Mouse (Mus musculus) heart, embryonic 11.5 days (tissue): ENCODE results near the gene Tnip3. TPM values are rescaled to one million over a fixed set of nuclear protein-coding genes. Genes with fewer than 3 reads are reported as not detected.

ENCODE experiments used
- ATAC-seq: fragments of 200-750 bp; cut with Nextera tagmentation; replicated peaks from 2 replicates; pipeline ENCODE4 v1.8.0; 2017; ENCODE audit warnings: moderate library complexity; ENCODE audit not compliant: insufficient number of reproducible peaks, low FRiP score, low TSS enrichment
- H3K27ac ChIP-seq: fragments of 300-500 bp; sonication (generic); 2 replicates; pipeline ENCODE4 v1.5.1; 2014; ENCODE audit warnings: mild to moderate bottlenecking, low read depth, low read length
- H3K27me3 ChIP-seq: fragments of 300-500 bp; sonication (generic); 2 replicates; pipeline ENCODE4 v1.6.1; 2014; ENCODE audit warnings: mild to moderate bottlenecking, low read length, mixed read lengths; ENCODE audit not compliant: control insufficient read depth, insufficient read depth
- H3K36me3 ChIP-seq: fragments of 300-500 bp; sonication (generic); 2 replicates; pipeline ENCODE4 v1.6.1; 2014; ENCODE audit warnings: mild to moderate bottlenecking, low read length, moderate library complexity, mixed read lengths; ENCODE audit not compliant: control insufficient read depth, insufficient read depth
- H3K4me1 ChIP-seq: fragments of 300-500 bp; sonication (generic); 2 replicates; pipeline ENCODE4 v1.6.1; 2014; ENCODE audit warnings: low read length; ENCODE audit not compliant: control insufficient read depth, insufficient read depth
- H3K4me2 ChIP-seq: fragments of 300-500 bp; sonication (generic); 2 replicates; pipeline ENCODE4 v1.6.1; 2014; ENCODE audit warnings: mild to moderate bottlenecking, moderate library complexity
- H3K4me3 ChIP-seq: fragments of 300-500 bp; sonication (generic); 2 replicates; pipeline ENCODE4 v1.5.1; 2014; ENCODE audit warnings: low read depth, low read length
- H3K9ac ChIP-seq: fragments of 300-500 bp; sonication (generic); 2 replicates; pipeline ENCODE4 v1.6.1; 2014; ENCODE audit warnings: mild to moderate bottlenecking, low read depth, low read length, moderate library complexity
- H3K9me3 ChIP-seq: fragments of 300-500 bp; sonication (generic); replicated peaks from 2 replicates; pipeline ENCODE4 v1.6.1; 2016; ENCODE audit warnings: low read length; ENCODE audit not compliant: control insufficient read depth
- WGBS: fragments of 180-500 bp; shearing (Covaris S2); extraction: QIAGEN DNeasy Blood & Tissue Kit; methylation state at CpG from one replicate; pipeline ENCODE4 v1.1.7; 2014; ENCODE audit not compliant: insufficient replicate concordance; 5-methylcytosine and 5-hydroxymethylcytosine counted together
- polyA plus RNA-seq: library from polyadenylated mRNA; unstranded; fragments of >200 nt; fragmentation: Nextera tagmentation; extraction: Ambion mirVana; gene quantifications from 2 replicates; pipeline ENCODE4 v1.2.1, GENCODE M21; 2014

Gene Tnip3
- polyA plus RNA-seq, 1 experiment from 2014 or later = 0.20 TPM

DNA sequence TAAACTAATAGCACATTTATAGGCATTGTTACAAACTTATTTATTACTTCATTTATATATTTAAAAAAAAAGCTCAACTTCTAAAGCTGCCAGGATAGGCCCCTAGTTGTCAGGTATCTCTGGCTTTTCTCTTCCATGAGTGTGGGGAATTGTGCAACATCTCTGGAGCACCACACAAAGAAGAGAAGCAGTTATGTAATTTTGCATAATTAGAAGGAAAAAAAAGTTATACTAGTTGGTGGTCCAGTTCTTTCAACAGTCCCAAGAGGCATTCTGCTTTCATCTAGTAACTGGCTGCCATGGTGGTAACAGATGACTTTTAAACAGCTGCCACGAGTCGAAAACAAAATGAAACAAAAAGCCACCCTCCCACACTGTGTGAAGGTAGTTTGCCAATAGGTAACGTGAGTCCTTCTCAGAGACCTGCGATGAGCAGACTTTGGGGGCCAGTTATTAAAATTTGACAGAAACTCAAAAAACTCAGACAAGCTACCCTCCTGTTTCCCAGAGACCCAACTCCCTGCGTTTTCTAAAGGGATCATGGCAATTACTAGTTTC, 12.3 kb downstream of the Tnip3 start:
- ATAC-seq = no peak
- no peaks in the 10 kb centered on the region for H3K36me3 ChIP-seq
- no peaks in the 10 kb centered on the region for H3K4me1 ChIP-seq
- no peak overlapping the region for H3K9ac ChIP-seq
- H3K27me3 ChIP-seq = no peaks in the 10 kb centered on the region
- WGBS = 68% methylated on average over 5 of the region's 5 CpGs
- H3K9me3 ChIP-seq = no peaks in the 10 kb centered on the region
- H3K27ac ChIP-seq = no peak overlapping the region
- H3K4me2 ChIP-seq = no peak overlapping the region
- H3K4me3 ChIP-seq = no peak overlapping the region

DNA sequence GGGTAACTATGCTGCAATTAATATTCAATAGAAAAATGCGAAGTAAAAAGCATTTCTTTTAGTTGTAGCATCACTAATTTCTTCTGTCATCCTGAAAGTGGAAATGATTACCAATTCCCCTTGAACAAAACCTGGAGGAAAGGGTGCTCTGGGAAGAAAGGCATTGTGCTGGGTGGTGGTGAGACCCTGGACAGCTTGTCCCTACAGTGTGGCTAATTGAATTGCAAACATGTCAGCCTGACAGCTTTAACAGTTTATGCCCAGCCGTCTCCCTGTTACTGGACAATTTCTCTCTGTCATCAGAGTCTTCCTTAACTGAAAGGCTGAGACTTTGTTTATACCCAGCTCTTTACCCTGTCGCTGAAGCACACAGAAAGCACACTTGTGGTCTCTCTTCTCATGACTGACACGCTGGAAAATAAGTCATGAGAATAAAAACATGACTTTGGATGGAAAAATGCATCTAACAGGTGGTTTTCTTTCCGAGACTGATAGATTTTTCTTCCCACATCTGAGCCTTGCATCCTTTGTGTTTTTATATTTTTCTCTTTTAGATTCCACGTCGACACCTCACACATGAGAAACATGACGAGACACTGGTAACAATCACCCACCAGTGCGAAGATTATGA, 13.0 kb downstream of the Tnip3 start:
- Histone ChIP-seq H3K9ac (no peak overlapping the region), H3K4me1 (no peaks in the 10 kb centered on the region), H3K9me3 (no peaks in the 10 kb centered on the region), H3K4me2 (no peak overlapping the region), H3K27me3 (no peaks in the 10 kb centered on the region), H3K4me3 (no peak overlapping the region), H3K27ac (no peak overlapping the region), H3K36me3 (no peaks in the 10 kb centered on the region)
- no peak for ATAC-seq
- WGBS = 54% methylated on average over 9 of the region's 9 CpGs

DNA sequence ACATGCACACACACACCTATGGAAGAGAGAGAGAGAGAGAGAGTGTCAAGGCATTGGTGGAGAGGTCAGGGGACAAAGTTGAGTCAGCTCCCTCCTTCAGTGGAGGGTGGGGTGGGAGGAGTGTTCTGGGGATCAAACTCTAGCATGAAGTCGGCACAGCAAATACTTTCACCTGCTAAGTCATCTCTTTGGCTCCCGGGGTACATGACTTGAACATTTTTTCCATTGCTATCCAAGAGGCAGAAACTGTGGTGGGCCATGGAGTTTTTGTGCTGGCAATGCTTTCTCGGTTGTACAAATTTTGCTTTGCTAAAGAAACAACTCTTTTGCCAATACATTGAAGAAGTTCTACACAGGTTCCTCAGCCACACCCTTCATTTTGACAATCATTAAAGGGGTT, 13.8 kb downstream of the Tnip3 start:
- H3K9ac ChIP-seq = no peak overlapping the region
- H3K27ac ChIP-seq = no peak overlapping the region
- WGBS = 66% methylated on average over 3 of the region's 3 CpGs
- H3K9me3 ChIP-seq = no peaks in the 10 kb centered on the region
- H3K4me3 ChIP-seq = no peak overlapping the region
- H3K4me1 ChIP-seq = no peaks in the 10 kb centered on the region
- no peak overlapping the region for H3K4me2 ChIP-seq
- no peaks in the 10 kb centered on the region for H3K27me3 ChIP-seq
- no peak for ATAC-seq
- no peaks in the 10 kb centered on the region for H3K36me3 ChIP-seq

DNA sequence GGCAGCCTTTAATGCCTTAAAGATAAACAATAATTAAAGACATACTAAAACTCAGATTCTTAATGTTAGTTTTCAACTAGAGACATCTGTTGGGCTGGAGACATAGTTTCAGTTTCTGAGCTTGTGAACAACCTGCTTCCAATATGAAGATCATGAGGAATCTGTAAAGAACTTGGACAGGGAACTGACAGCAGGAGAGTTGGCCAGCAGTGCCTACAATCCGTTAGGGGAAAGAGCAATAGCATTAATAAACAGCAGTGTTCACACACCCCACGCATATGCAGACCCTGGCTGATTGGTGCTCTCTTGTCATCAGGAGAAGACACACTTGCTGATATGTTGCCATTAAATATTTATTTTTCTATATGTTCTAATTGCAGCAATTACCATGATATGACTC, 15.0 kb downstream of the Tnip3 start:
- no peak overlapping the region for H3K4me3 ChIP-seq
- no peak overlapping the region for H3K4me2 ChIP-seq
- H3K9ac ChIP-seq = no peak overlapping the region
- ATAC-seq = no peak
- no peaks in the 10 kb centered on the region for H3K36me3 ChIP-seq
- no peaks in the 10 kb centered on the region for H3K27me3 ChIP-seq
- no peak overlapping the region for H3K27ac ChIP-seq
- 67% methylated on average over 2 of the region's 2 CpGs for WGBS
- no peaks in the 10 kb centered on the region for H3K4me1 ChIP-seq
- H3K9me3 ChIP-seq = no peaks in the 10 kb centered on the region

DNA sequence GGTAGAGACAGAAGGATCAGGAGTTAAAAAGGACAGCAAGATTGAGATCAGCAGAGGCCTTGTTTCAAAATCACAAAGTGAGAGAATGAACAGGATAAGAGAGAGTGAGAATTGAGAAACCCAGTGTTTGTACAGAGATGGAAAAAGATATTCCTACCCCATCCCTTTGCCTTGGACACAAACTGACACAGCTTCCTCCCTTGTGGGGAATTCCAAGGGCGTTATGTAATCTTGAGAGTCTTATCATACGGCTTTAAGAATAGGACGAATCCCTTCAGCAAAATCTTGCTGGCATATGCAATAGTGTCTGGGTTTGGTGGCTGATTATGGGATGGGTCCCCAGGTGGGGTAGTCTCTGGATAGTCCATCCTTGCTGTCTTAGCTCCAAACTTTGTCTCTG, 16.0 kb downstream of the Tnip3 start:
- WGBS = 44% methylated on average over 3 of the region's 3 CpGs
- Histone ChIP-seq H3K27me3 (no peaks in the 10 kb centered on the region), H3K36me3 (no peaks in the 10 kb centered on the region), H3K4me1 (no peaks in the 10 kb centered on the region), H3K9ac (no peak overlapping the region), H3K4me3 (no peak overlapping the region), H3K27ac (no peak overlapping the region), H3K4me2 (no peak overlapping the region), H3K9me3 (no peaks in the 10 kb centered on the region)
- ATAC-seq = no peak

DNA sequence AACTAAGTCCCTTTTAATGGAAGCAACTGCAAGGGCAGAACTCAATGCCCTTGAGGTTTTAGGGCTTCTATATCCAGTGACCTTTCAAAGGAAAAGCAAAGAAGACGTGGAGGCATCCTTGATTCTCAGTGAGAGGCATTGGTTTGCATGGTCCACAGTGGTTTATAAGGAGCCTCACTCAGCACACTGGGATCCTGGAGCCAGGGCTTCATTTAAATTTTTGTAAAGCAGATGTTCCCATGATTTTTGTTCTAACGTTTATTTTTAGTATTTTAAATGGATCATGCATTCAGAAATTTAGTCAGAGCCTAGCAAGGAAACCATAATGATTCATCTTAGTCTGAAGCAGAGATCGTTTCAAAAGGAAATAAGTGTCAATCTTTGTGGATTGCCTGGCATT, 17.3 kb downstream of the Tnip3 start:
- Histone ChIP-seq H3K27me3 (no peaks in the 10 kb centered on the region), H3K4me3 (no peak overlapping the region), H3K9ac (no peak overlapping the region), H3K4me1 (no peaks in the 10 kb centered on the region), H3K27ac (no peak overlapping the region), H3K36me3 (no peaks in the 10 kb centered on the region), H3K4me2 (no peak overlapping the region), H3K9me3 (no peaks in the 10 kb centered on the region)
- WGBS = 51% methylated on average over 3 of the region's 3 CpGs
- no peak for ATAC-seq

DNA sequence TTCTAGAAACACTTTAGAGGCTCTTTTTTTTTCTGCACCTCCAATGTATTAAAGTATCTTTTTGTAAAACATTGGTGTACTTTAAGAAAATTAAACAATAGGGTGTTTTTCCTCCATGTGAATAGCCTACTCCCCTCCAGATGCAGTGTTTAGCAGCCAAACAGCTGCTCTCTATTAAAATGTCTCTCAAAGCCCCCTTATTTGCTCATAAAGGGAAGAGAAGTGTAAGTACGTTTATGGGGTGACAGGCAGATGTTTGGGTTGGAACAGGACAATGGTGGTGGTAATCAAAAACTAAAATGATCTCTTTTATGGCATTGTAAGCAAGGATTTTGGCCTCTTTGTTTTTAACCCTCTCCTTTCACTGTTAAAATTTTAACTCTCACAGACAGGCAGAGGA, 17.8 kb downstream of the Tnip3 start:
- H3K4me1 ChIP-seq = no peaks in the 10 kb centered on the region
- H3K27ac ChIP-seq = no peak overlapping the region
- no peak overlapping the region for H3K4me3 ChIP-seq
- H3K36me3 ChIP-seq = no peaks in the 10 kb centered on the region
- no peak overlapping the region for H3K9ac ChIP-seq
- H3K9me3 ChIP-seq = no peaks in the 10 kb centered on the region
- H3K4me2 ChIP-seq = no peak overlapping the region
- H3K27me3 ChIP-seq = no peaks in the 10 kb centered on the region
- WGBS = 57% methylated on average over 1 of the region's 1 CpGs
- no peak for ATAC-seq

DNA sequence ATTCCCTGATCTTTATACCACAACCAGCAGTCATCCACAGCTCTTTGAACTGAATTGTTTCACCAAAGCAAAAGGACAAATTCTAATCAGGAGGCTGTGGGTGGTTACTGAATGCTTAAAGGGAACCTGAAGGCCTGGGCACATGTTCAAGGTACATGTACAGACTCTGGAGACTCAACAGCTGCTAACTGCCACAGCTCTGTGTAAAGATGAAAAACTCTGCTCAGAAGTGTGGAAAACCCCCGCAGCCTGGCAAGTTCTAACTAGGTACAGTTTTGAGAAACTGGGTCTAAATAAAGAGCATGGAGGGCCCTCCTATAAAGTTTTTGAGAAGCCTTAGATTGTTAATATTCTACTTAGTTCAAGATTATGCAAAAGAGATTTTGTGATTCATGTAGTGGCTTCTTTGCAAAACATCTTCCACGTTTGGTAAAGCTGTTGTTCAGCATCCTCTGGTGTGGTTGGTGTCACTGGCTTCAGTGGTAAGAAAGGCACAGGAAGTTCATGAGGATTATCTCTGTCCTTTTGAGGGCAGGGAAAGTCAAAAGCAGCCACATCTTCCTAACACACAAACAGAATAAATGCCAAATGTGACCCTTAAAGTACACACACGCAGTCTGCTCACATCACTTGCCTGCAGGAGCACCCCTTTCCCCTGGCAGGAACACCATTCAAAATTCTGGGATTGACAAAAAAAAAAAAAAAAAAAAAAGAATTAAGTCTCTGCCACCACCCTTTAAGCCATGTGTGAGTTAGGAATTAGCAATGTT, 39.0 kb downstream of the Tnip3 start:
- no peak overlapping the region for H3K27ac ChIP-seq
- H3K4me1 ChIP-seq = no peaks in the 10 kb centered on the region
- H3K9me3 ChIP-seq = no peaks in the 10 kb centered on the region
- H3K36me3 ChIP-seq = no peaks in the 10 kb centered on the region
- H3K4me2 ChIP-seq = no peak overlapping the region
- ATAC-seq = no peak
- H3K4me3 ChIP-seq = no peak overlapping the region
- H3K9ac ChIP-seq = no peak overlapping the region
- 69% methylated on average over 3 of the region's 3 CpGs for WGBS
- H3K27me3 ChIP-seq = no peaks in the 10 kb centered on the region

DNA sequence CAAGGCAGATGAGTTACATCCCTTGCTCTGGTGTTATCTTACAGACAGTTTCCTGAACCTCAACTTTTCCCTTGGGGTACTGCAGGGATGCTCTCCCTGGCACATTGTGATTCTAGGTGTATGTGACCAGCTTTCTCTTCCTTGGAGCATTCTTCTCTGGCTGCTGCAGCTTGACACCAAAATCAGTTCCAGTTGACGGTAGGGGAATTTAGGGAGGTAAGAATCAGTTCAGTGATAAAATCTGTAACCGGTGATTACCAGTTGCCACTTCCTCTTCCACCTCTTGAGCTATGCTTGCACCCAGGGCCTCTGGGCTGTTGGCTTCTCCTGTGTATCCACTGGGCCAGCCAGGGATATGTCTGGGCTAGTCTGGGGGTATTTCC, 39.5 kb downstream of the Tnip3 start:
- H3K9me3 ChIP-seq = no peaks in the 10 kb centered on the region
- 34% methylated on average over 2 of the region's 2 CpGs for WGBS
- no peak overlapping the region for H3K4me2 ChIP-seq
- H3K4me3 ChIP-seq = no peak overlapping the region
- no peak overlapping the region for H3K27ac ChIP-seq
- no peaks in the 10 kb centered on the region for H3K27me3 ChIP-seq
- no peak for ATAC-seq
- no peak overlapping the region for H3K9ac ChIP-seq
- H3K4me1 ChIP-seq = no peaks in the 10 kb centered on the region
- no peaks in the 10 kb centered on the region for H3K36me3 ChIP-seq
